Mouse (Mus musculus) thymus, adult 2 months (tissue): ENCODE results near the gene Stk32b. TPM values are rescaled to one million over a fixed set of nuclear protein-coding genes. Genes with fewer than 3 reads are reported as not detected.

Experiments
- DNase-seq: peaks from one replicate; pipeline ENCODE4 v3.0.0; 2021
- H3K27ac ChIP-seq: fragments of 200-500 bp; 2 replicates; pipeline ENCODE4 v1.5.1; 2012; ENCODE audit warnings: low read length, control low read depth; ENCODE audit not compliant: control insufficient read depth, insufficient read depth
- H3K27me3 ChIP-seq: fragments of 200-500 bp; 2 replicates; pipeline ENCODE4 v1.6.1; 2012; ENCODE audit warnings: mild to moderate bottlenecking, low read length, moderate library complexity, mixed read lengths; ENCODE audit not compliant: control insufficient read depth, insufficient read depth
- H3K36me3 ChIP-seq: fragments of 200-500 bp; 2 replicates; pipeline ENCODE4 v1.6.1; 2012; ENCODE audit warnings: mild to moderate bottlenecking, low read length, moderate library complexity; ENCODE audit not compliant: control insufficient read depth, insufficient read depth
- H3K4me1 ChIP-seq: fragments of 200-500 bp; replicated peaks from 2 replicates; pipeline ENCODE4 v1.6.1; 2012; ENCODE audit warnings: low read length; ENCODE audit not compliant: control insufficient read depth, insufficient read depth
- H3K4me3 ChIP-seq: fragments of 200-500 bp; 2 replicates; pipeline ENCODE4 v1.5.1; 2012; ENCODE audit warnings: mild to moderate bottlenecking, low read length, control low read depth, moderate library complexity; ENCODE audit not compliant: control insufficient read depth, insufficient read depth
- CTCF ChIP-seq: fragments of 200-500 bp; IDR thresholded peaks from 2 replicates; pipeline ENCODE4 v1.5.1; 2012; ENCODE audit warnings: mild to moderate bottlenecking, control low read depth, low read length, moderate library complexity, borderline replicate concordance; ENCODE audit not compliant: control insufficient read depth, poor library complexity, insufficient read depth; ENCODE audit errors: extremely low read depth
- POLR2A ChIP-seq: fragments of 200-500 bp; IDR thresholded peaks from 2 replicates; pipeline ENCODE4 v1.6.1; 2012; ENCODE audit warnings: mild to moderate bottlenecking, low read length, control low read depth, moderate library complexity; ENCODE audit not compliant: control insufficient read depth, poor library complexity, insufficient read depth; ENCODE audit errors: extremely low read depth
- WGBS: fragments of 180-500 bp; shearing (Covaris S2); methylation state at CpG from one replicate; pipeline ENCODE4 v1.1.7; 2018; 5-methylcytosine and 5-hydroxymethylcytosine counted together
- polyA plus RNA-seq: library from polyadenylated mRNA; depleted of rRNA; stranded (reverse); fragments of >200 nt; gene quantifications from 2 replicates; pipeline ENCODE4 v1.2.3, GENCODE M21; 2012; rRNA removed

Stk32b gene
- polyA plus RNA-seq, 1 experiment, result 0.28 TPM

GRCm38 (mm10) chr5:37435417-37435816 is 281.6 kb downstream of the Stk32b start:
- H3K4me1 ChIP-seq, result no peaks in the 10 kb centered on the region
- H3K4me3 ChIP-seq, result no peak overlapping the region
- no peaks in the 10 kb centered on the region for H3K36me3 ChIP-seq
- 81% methylated on average over 3 of the region's 3 CpGs for WGBS
- DNase-seq, result no peak
- no peak for TF ChIP-seq POLR2A
- TF ChIP-seq CTCF, result no peak
- no peak overlapping the region for H3K27ac ChIP-seq
- no peaks in the 10 kb centered on the region for H3K27me3 ChIP-seq

GRCm38 (mm10) chr5:37427210-37427609 is 289.8 kb downstream of the Stk32b start:
- H3K27me3 ChIP-seq, result no peaks in the 10 kb centered on the region
- TF ChIP-seq CTCF (no peak), POLR2A (no peak)
- H3K4me3 ChIP-seq, result no peak overlapping the region
- no peaks in the 10 kb centered on the region for H3K36me3 ChIP-seq
- no peaks in the 10 kb centered on the region for H3K4me1 ChIP-seq
- no peak overlapping the region for H3K27ac ChIP-seq
- DNase-seq, result no peak

GRCm38 (mm10) chr5:37419028-37419427 is 297.9 kb downstream of the Stk32b start:
- TF ChIP-seq POLR2A (no peak), CTCF (no peak)
- DNase-seq, result no peak

More at GRCm38 (mm10) chr5:37419028-37419427, 297.9 kb downstream of the Stk32b start:
- H3K4me3 ChIP-seq, result no peak overlapping the region
- WGBS, result 92% methylated on average over 6 of the region's 6 CpGs
- H3K4me1 ChIP-seq, result no peaks in the 10 kb centered on the region
- no peak overlapping the region for H3K27ac ChIP-seq
- H3K36me3 ChIP-seq, result no peaks in the 10 kb centered on the region
- no peaks in the 10 kb centered on the region for H3K27me3 ChIP-seq

Other genes with a start within 250 kb of the Stk32b start
- gene Cytl1, start 18.3 kb upstream of the Stk32b start, polyA plus RNA-seq, result 6.9 and 10.5 TPM in 2 replicates
- gene Msx1, start 107.4 kb upstream of the Stk32b start, polyA plus RNA-seq, result 2.7 and 4.0 TPM in 2 replicates